Mouse (Mus musculus) embryo, embryonic 9.5 days (tissue): Measurements from ENCODE around the gene Ppp1r3d.

Source experiments
- DNase-seq: peaks from one replicate; pipeline ENCODE4 v3.0.0-alpha.2; 2017; ENCODE audit errors: extremely low spot score

Ppp1r3d gene

DNA sequence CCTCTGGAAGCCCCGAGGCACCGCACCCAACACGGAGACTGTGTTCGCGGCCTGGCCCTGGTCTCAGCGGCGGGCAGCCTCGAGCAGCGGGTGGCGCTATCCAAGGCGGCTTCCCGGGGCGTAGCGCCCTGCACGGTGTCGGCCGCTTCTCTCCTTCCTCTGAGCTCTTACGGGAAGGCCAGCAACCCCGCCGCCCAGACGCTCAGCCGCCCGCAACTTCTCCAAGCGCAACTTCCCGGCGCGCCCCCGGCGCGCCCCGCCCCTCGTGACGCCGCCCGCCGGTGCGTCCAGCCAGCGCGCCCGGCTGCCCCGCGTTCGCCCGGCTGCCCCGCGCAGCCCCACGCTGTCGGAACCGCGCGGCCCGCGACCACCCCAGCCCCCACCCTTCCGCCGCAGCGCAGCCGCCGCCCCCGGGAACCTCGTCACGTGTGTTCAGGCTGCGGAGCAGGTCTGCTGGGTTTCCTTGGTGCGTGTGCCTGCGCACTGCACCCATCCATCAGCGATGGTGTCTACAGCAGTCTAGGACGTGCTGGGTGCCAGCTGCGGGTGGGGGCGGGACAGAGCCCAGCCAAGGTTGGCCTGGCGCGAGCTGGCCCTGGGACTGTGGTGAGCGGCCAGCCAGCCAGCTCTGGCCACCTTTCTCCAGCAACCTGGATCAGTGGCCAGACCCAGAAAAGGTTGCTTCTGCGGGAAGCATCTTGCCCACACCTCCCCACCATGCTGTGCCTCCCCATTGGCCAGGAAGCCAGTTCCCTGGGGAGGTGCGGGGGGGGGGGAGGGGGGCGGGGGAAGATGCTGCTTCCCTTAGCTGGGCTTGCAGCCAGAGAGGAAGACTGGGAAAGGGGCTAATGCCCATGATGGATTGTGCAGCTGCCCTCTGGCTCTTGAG, at the start of gene Ppp1r3d, which contains the start of gene Fam217b:
TSS of gene Ppp1r3d (minus strand) at position 212 of the 889 bp plus-strand sequence.
TSS of gene Fam217b (plus strand) at position 264 of the 889 bp plus-strand sequence.
- peak; percentile 72 for DNase-seq

DNA sequence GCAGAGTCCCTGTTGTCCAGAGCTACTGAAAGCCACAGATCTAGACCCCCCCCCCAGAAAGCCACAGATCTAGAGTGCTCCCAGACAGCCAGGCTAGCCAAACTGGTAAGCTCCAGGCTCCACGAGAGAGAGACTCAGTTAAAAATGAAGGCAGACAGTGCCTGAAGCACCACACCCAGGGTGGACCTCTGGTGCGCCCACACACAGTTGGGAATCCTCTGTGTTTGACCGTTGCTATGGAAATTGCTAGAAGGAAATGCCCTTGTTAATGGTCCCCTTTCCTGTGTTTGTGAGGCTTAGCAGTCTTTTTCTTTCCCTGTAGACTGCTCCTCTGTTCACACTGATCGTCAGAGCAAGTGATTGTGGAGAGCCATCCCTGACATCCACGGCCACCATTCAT, 46.1 kb upstream of the Ppp1r3d start:
- no peak for DNase-seq

DNA sequence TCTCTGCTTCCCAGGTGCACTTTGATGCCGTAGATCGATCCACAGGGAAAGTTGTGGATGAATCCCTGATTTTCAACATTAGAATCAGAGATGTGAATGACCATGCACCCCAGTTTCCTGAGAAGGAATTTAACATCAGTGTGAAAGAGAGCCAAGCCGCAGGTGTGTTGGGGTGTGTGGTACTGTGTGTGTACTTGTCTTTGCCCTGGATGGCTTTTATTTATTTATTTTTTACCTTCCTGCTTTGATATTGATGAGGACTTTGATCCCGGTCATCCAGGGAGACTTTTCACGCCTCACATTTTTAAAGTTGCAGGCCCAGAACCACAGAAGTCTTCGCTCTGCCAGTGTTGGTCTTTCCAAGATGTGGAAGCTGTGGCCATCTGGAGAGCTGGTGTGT, 43.1 kb upstream of the Ppp1r3d start:
- no peak for DNase-seq

DNA sequence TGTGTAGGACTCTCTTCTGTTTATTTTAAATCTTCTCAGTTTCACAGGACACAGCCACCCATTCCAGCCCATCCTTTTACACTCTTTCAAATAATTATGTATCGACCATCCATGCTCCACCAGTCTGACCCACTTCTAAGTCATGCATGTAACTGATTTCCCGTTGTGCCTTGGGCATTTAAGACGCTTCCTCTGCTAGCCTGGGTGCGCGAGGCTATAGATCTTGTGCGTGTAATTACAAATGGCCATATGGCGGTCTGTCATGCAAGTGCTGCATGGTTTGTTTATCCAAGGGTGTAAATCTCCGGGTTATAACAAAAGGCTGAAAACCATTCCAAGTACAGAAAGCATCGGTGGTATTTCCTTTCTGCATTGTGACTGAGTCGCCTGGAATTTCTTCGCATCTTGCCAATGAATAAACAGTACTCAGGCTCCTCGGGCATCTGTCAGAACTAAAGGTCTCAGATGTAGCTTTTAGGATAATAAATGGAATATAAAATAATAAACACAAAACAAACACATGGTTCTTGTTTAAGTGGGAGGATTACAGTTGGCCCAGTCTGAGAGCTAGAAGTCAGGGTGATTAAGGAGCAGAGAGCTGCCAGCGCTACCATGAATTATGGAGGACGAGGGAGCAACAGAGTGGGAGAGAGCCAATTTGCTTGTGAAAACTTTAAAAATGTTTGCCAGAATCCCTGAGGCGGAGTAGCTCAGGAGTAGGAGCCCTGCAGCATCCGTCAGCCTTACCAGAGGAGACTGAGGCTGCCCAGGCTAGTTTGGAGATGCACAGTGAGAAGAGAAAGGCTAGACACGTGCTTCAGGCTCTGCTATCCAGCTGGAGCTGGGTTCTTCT, 40.6 kb upstream of the Ppp1r3d start:
- peak; percentile 8 for DNase-seq

DNA sequence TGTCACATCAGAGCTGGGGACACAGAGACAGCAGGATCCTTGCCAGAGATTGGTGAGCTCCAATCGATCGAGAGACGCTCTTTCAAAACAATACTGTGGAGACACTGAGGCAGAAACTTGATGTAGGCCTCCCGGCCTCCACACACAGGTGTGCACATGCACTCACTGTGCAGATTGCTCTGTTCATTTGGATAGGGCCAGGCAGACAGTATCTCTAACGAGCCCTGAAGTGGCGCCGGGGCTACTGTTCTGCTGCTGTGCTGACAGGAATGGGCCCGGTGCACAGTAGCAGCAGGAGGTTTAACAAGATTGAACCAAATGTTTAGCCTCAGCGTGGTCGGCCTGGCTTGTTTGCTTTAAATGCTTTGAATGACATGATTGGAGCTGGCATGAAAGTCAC, 36.7 kb upstream of the Ppp1r3d start:
- DNase-seq, result no peak

DNA sequence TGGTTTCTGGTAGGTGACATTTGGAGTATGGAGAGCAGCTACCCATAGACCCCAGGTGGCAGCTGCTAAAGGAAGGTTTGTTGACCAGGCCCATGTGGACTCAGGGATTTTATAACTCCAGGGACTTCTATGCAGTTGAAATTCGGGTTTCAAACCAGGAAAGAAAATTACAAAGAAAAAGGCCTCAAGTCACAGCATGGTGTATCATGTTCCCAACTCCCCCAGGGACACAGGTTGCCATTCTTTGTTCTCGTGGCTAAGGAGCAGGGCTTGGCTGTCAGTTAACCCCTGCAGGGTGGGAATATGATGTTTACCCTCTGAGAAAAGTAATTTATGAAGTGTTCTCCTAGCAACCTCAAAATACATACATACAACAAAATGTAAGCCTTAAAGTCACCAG, 36.0 kb upstream of the Ppp1r3d start:
- DNase-seq, result no peak

DNA sequence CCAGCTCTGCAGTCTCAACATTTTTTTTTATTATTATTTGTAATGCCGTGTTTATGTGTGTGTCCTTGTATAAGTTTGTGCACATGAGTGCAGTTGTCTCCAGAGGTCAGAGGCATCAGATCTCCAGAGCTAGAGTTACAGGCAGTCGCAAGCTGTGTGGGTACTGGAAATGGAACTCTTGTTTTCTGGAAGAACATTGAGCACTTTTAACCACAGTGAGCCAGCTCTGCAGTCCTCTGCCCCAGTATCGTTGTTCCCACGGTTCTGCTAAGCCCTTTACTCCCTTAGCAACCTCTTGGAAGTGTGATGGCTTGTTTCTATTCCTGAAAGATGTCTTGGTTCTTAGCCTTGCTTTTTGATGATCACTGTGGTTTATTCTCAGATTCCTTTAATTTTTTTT, 35.1 kb upstream of the Ppp1r3d start:
- DNase-seq, result no peak

DNA sequence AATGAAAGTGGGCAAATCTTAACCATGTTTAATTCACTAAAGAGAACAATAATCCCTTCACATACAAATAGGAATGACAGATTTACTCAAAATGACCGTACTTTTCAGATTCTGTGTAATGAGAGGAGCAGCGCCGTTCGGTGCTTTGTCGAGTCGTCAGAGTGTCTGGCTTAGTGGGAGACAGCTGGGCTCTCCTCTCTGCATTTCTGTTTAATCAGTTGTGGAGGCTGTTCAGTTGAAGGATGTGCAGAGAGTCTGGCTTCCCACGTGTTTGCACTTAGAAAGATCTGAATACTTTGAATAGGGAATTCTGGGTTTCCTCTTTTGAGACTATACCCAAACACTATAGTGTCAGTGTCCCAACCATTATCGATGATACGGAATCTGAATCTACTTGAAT, 23.0 kb upstream of the Ppp1r3d start:
- DNase-seq, result no peak

DNA sequence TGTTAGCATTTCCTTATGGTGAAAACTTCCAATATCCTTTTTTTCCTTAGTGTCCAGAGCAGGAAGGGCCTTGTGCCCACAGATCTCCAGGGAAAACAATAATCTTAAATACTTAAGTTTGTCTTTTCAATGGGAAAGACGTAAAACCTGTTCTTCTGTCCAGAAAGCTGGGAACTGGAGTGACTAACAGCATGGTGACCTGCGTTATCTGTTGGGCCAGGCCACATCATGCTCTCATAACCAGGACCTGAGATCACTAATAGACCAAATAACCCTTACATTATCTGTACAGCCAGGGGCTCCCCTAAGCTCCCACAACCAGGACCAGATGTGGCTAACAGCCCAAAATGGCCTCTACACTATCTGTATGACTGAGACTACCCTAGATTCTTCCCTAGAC, 19.6 kb upstream of the Ppp1r3d start:
- no peak for DNase-seq

DNA sequence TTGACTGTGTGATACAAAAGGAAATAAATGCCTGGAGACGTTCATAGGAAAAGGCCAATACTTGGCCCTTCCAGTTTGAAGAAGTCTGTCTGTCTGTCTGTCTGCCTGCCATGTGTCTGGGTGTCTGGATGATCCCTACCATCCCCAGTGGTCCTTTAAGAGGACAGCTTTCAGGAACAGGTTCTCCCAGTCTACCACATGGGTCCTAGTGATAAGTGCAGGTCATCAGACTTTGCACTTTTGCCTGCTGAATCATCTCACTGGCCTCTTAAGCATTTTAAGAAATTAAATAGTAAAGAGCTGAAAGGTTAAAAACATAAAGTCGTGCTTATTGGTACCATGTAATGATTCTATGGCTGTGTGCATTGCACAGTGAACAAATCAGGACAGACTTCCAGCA, 19.2 kb upstream of the Ppp1r3d start:
- DNase-seq, result no peak

DNA sequence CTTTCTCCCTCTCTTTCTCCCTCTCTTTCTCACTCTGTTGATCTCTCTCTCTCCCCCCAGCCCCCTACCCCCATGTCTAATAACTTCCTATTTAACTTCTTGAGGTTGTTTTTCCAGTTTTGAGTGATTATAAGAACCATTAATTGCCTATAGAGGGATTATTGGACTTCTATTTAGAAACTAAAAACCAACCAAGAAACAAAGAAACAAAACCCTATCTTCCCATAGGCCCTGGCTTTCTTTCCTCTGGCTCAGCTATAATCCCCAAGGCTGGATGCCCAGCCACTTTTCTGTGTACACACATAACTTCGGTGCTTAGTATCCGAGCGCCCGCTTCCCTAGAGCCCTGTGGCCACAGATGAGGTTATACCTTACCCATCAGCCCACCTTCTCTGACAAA, 16.0 kb upstream of the Ppp1r3d start, which contains the start of gene Cdh26:
TSS of gene Cdh26 (plus strand) at position 301 of the 400 bp plus-strand sequence.
- DNase-seq, result no peak

DNA sequence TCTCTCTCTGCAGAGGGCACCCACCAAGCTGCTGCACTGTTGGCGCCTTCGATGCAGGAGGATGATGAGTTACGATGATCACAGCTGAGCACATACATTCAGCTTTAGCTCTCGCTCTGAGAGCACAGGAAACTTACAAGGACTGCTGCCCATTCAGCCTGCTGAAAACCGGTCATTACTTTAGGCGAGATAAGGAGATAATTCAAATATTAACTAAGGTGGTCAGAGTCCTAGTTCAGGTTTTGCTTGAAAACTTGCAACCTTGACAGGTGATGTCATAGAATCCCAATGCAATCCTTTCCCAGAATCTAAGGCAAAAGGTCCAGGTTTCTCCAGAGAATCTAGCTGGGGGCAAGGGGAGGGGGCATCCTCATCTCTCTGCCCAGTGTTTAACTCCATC, 15.2 kb upstream of the Ppp1r3d start:
- no peak for DNase-seq

DNA sequence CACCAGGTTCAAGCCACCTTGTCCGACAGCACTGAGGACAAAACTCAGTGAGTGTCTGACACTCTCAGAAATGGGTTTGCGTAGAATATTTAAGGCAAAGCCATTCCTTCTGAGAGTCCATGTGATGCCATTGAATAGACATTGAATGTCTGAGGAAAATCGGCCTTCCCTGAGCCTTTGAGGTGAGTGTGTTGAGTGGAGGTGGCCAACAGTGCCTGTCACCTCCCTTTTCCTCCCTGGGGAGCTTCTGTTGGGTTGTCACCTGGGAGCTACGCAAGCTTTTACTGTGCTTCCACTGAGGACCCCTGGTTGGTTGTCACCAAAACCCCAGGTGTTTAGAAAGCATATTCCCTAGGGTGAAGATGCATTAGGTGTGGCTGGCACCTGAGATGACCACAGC, 14.4 kb upstream of the Ppp1r3d start:
- no peak for DNase-seq

DNA sequence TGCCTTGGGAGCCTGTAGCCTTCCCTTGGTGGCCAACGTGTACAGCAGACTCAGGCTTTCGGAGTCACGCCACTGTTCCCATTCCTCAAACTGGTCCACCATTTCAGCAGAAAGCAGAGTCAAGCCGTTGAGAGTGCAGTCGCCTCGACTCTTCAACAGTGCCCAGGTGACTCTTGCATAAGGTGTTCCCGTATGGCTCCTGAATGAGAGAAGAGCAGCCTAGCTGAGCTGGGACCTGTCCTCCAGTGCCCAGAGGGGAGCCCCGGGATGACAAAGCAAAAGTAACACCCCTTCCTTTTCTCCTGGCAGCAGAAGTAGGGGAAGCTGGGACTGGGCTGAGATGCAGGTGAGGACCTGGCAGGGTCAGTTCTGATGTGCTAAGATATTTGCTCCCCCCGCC, 13.9 kb upstream of the Ppp1r3d start:
- no peak for DNase-seq

DNA sequence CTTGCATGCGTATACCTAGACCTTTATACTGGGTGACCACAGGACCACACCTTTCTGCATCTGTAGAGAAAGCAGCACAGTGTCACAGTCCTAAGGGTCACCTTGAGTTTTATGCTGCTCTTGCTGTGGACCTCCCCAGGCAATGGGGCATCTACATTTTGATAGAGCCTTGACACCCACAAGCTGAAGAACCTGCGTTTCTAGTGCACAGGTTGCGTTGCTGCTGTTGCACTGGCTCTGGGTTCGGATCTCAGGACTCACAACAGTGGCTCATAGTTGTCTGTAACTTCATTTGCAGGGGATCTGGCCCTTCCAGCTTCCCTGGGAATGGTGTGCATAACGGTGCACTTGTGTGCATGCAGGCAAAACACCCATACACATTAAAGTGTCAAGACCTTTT, 12.9 kb upstream of the Ppp1r3d start:
- DNase-seq, result no peak

DNA sequence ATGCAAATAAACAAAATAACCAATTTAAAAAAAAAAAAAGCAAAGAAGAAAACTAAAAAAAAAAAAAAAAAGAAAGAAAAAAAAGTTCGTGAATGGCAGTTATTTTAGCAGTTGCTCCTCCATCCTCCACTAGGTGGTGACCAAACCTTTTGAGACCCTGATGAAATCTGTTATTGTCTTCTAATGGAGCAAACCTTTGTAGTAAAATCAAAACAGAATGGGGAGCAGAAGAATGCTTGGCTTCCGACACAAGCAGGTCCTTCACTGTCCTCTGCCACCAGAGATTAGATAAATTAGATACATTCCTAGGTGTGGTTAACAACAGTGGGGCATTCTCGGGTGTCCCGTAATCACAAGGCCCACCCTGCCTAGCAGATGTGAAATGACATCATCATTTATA, 12.0 kb upstream of the Ppp1r3d start:
- no peak for DNase-seq

DNA sequence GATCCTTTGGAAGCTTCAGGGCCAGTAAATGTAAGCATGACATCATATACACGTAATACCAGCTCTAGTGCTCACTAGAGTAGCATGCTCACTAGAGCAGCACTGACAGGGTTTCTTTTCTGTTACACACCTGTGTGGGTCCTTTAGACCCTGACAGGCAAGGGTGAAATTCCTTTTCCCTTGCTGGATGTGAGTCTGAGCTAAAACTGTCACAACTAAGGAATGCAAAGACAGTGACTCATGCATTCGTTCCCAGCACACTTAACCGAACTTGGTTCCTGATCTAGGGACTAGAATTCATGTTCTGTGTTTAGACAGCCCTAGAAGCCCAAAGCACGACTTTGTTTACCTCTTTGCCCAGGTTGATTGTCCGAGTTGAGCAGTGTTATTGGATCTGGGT, 9.0 kb upstream of the Ppp1r3d start:
- no peak for DNase-seq

DNA sequence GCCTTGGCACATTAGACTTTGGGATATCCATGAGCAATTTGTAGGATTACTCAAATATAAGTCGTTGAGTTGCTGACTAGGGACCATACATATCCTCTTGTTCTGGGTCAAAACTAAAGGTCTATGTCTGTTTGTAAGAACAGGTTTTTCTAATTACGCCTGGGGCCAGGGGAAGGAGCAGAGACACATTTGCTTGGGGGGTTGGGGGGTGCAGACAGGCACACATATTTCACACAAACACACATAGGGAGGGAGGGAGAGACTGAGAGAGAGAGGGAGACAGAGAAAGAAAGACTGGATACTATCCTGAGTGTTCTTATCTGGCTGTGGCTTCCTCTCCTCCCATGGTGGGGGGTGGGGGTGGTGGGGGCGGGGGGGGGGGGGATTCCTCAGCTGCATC, 7.9 kb upstream of the Ppp1r3d start:
- peak; percentile 43 for DNase-seq

DNA sequence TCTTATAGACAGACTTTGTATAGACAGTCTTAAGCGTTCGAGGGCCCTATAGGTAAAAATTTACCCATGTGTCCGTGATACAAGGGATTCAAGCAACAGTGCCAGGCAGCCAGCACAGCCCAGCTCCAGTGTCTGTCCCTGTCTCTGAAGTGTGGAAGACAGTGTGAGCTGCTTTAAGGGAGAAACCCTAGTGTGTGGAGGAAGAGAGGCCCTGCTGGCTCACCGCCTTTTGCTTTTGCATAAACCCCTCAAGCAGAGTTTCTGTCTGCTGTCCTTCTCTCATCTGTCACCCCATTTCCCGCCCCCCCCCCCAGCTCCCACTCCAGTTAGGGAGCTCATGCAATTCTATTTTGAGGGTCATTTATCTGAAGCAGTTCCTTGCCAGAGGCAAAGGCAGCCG, 7.3 kb upstream of the Ppp1r3d start:
- peak; percentile 12 for DNase-seq

DNA sequence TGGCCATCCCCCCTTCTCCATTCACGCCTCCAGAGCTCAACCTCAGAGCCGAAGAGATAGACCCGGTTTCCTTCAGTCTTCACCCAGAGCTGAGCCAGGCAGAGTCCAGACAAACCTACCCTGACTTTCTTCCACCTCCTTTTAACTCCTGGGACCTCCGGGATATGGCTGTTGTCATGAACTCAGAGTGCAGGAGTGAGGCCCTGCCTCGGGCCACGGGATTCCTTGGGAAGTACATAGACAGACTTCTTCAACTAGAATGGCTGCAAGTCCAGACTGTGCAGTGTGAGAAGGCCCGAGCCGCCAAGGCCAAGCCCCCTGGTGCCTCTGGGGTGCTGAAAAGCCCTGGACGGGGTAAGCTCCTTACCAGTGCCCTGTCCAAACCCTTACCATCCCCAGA, 6.3 kb upstream of the Ppp1r3d start:
- no peak for DNase-seq

DNA sequence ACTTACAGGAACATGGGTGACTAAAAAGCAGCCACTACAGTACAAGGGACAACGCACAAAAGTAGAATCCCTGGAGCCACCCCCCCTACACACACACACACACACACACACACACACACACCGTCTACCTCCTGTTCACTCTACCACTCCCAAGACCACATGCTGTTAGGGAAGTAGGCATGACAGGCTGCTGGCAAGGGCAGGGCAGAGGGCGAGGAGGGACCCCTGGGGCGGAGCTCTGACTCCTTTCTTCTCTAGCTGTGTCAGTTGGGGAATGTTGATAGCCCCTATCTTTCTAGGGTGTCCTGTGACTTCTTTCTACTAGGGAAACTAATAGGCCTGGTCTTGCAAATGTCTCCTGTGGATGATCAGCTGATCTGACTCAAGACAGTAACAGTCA, 2.7 kb upstream of the Ppp1r3d start:
- no peak for DNase-seq

DNA sequence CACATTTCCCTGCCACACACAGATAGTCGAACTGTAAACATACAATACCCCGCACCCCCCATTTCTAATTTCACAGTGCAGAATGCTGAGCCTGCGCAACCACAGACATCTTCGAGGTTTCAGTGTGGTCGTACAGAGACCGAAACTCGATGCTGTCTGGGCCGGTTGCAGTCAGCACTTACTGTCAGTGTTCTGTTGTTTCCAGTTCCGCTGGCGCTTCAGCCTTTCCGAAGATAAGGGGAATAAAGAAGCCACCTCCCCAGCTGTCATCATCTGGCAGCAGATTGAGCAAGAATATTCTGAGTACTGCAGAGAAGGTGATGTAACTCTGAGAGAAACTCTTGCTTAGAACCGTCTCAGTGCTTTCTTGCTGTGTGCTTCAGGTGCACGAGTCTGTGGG, 2.2 kb upstream of the Ppp1r3d start:
- DNase-seq, result no peak

DNA sequence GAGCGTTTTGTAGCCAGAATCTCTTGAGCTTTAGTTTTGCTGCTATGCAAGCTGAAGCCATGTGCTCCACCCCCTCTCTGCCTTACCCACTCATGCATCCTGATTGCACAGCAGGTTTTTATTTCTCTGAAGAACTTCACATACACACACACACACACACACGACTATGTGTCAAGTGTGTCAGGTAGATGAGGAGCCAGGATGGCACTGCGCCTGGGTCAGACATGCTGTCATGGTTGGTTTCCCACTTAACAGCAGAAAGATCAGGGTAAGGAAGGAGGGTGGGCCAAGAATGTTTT, 827 bp upstream of the Ppp1r3d start:
- DNase-seq, result no peak
